Mouse (Mus musculus) hindbrain, embryonic 11.5 days (tissue): Measurements from ENCODE around the gene L3hypdh. TPM values are rescaled to one million over a fixed set of nuclear protein-coding genes. Genes with fewer than 3 reads are reported as not detected.
A peak's percentile ranks its signal among the peaks of the same experiment; 100 is the strongest.

ENCODE experiments used
- ATAC-seq: fragments of 200-750 bp; cut with Nextera tagmentation; 2 replicates; pipeline ENCODE4 v1.8.0; 2017; ENCODE audit warnings: mild to moderate bottlenecking, moderate TSS enrichment, moderate library complexity; ENCODE audit not compliant: low FRiP score
- DNase-seq: peaks from one replicate; pipeline ENCODE4 v3.0.0-alpha.2; 2015; ENCODE audit warnings: low spot score
- H3K27ac ChIP-seq: fragments of 300-500 bp; sonication (generic); 2 replicates; pipeline ENCODE4 v1.5.1; 2014; ENCODE audit warnings: mild to moderate bottlenecking, low read depth, low read length
- H3K27me3 ChIP-seq: fragments of 300-500 bp; sonication (generic); 2 replicates; pipeline ENCODE4 v1.6.1; 2014; ENCODE audit warnings: mild to moderate bottlenecking, low read length, moderate library complexity, mixed read lengths; ENCODE audit not compliant: control insufficient read depth, insufficient read depth
- H3K36me3 ChIP-seq: fragments of 300-500 bp; sonication (generic); 2 replicates; pipeline ENCODE4 v1.6.1; 2014; ENCODE audit warnings: mild to moderate bottlenecking, low read length, moderate library complexity, mixed read lengths; ENCODE audit not compliant: control insufficient read depth, insufficient read depth
- H3K4me1 ChIP-seq: fragments of 300-500 bp; sonication (generic); replicated peaks from 2 replicates; pipeline ENCODE4 v1.6.1; 2014; ENCODE audit warnings: low read length, mixed read lengths; ENCODE audit not compliant: control insufficient read depth, insufficient read depth
- H3K4me2 ChIP-seq: fragments of 300-500 bp; sonication (generic); replicated peaks from 2 replicates; pipeline ENCODE4 v1.6.1; 2014; ENCODE audit warnings: mild to moderate bottlenecking, low read depth, low read length
- H3K4me3 ChIP-seq: fragments of 300-500 bp; sonication (generic); 2 replicates; pipeline ENCODE4 v1.5.1; 2014; ENCODE audit warnings: low read depth, low read length
- H3K9ac ChIP-seq: fragments of 300-500 bp; sonication (generic); 2 replicates; pipeline ENCODE4 v1.6.1; 2014; ENCODE audit warnings: low read depth, low read length
- H3K9me3 ChIP-seq: fragments of 300-500 bp; sonication (generic); 2 replicates; pipeline ENCODE4 v1.6.1; 2016; ENCODE audit warnings: low read length; ENCODE audit not compliant: control insufficient read depth
- WGBS: fragments of 180-500 bp; shearing (Covaris S2); extraction: QIAGEN DNeasy Blood & Tissue Kit; methylation state at CpG from one replicate; pipeline ENCODE4 v1.1.7; 2014; 5-methylcytosine and 5-hydroxymethylcytosine counted together
- polyA plus RNA-seq: library from polyadenylated mRNA; unstranded; fragments of >200 nt; fragmentation: Nextera tagmentation; extraction: Ambion mirVana; gene quantifications from 2 replicates; pipeline ENCODE4 v1.2.1, GENCODE M21; 2014

L3hypdh gene
- polyA plus RNA-seq, 1 experiment from 2014 or later, result 11.2 TPM

- H3K4me1 ChIP-seq, result no peaks in the 10 kb centered on the region
- WGBS, result 14% methylated on average over 2 of the region's 2 CpGs
- H3K27ac ChIP-seq, result no peak overlapping the region
- H3K4me3 ChIP-seq, result no peak overlapping the region
- H3K4me2 ChIP-seq, result no peak overlapping the region
- no peaks in the 10 kb centered on the region for H3K9me3 ChIP-seq
- no peaks in the 10 kb centered on the region for H3K36me3 ChIP-seq
- ATAC-seq (no peak), DNase-seq (peak; percentile 15)
- H3K27me3 ChIP-seq, result no peaks in the 10 kb centered on the region
- no peak overlapping the region for H3K9ac ChIP-seq
These were observed 37.7 kb downstream of the L3hypdh start for GRCm38 (mm10) chr12:72047513-72047912.

- ATAC-seq (no peak), DNase-seq (no peak)
- no peak overlapping the region for H3K4me3 ChIP-seq
- no peak overlapping the region for H3K4me2 ChIP-seq
- H3K27me3 ChIP-seq, result no peaks in the 10 kb centered on the region
- H3K27ac ChIP-seq, result no peak overlapping the region
- no peaks in the 10 kb centered on the region for H3K4me1 ChIP-seq
- no peak overlapping the region for H3K9ac ChIP-seq
- no peaks in the 10 kb centered on the region for H3K36me3 ChIP-seq
- WGBS, result 98% methylated on average over 3 of the region's 3 CpGs
- H3K9me3 ChIP-seq, result no peaks in the 10 kb centered on the region
These were observed 44.0 kb downstream of the L3hypdh start for GRCm38 (mm10) chr12:72041238-72041637.

GRCm38 (mm10) chr12:72039501-72039900 is 45.7 kb downstream of the L3hypdh start:
- no peaks in the 10 kb centered on the region for H3K27me3 ChIP-seq
- H3K27ac ChIP-seq, result no peak overlapping the region
- no peak overlapping the region for H3K4me3 ChIP-seq
- ATAC-seq, result no peak
- no peak for DNase-seq
- H3K9ac ChIP-seq, result no peak overlapping the region
- H3K36me3 ChIP-seq, result no peaks in the 10 kb centered on the region
- H3K4me2 ChIP-seq, result no peak overlapping the region
- H3K4me1 ChIP-seq, result no peaks in the 10 kb centered on the region
- 81% methylated on average over 8 of the region's 8 CpGs for WGBS
- no peaks in the 10 kb centered on the region for H3K9me3 ChIP-seq

- DNase-seq, result no peak
- no peak overlapping the region for H3K27ac ChIP-seq
- H3K4me1 ChIP-seq, result no peaks in the 10 kb centered on the region
- H3K36me3 ChIP-seq, result no peaks in the 10 kb centered on the region
- WGBS, result 61% methylated on average over 2 of the region's 2 CpGs
- no peak overlapping the region for H3K4me3 ChIP-seq
- no peaks in the 10 kb centered on the region for H3K9me3 ChIP-seq
- H3K27me3 ChIP-seq, result no peaks in the 10 kb centered on the region
- H3K9ac ChIP-seq, result no peak overlapping the region
- ATAC-seq, result no peak
- no peak overlapping the region for H3K4me2 ChIP-seq
These were observed 46.4 kb downstream of the L3hypdh start for GRCm38 (mm10) chr12:72038866-72039265.

GRCm38 (mm10) chr12:72037049-72037448 is 48.2 kb downstream of the L3hypdh start:
- H3K9me3 ChIP-seq, result no peaks in the 10 kb centered on the region
- no peak overlapping the region for H3K4me3 ChIP-seq
- H3K27me3 ChIP-seq, result no peaks in the 10 kb centered on the region
- DNase-seq (no peak), ATAC-seq (no peak)
- WGBS, result 89% methylated on average over 6 of the region's 6 CpGs
- H3K4me1 ChIP-seq, result no peaks in the 10 kb centered on the region
- no peak overlapping the region for H3K4me2 ChIP-seq
- H3K9ac ChIP-seq, result no peak overlapping the region
- no peak overlapping the region for H3K27ac ChIP-seq
- no peaks in the 10 kb centered on the region for H3K36me3 ChIP-seq

GRCm38 (mm10) chr12:72036097-72036661 is 49.1 kb downstream of the L3hypdh start:
- Histone ChIP-seq H3K27ac (no peak overlapping the region), H3K4me2 (no peak overlapping the region), H3K9ac (no peak overlapping the region), H3K27me3 (no peaks in the 10 kb centered on the region), H3K9me3 (no peaks in the 10 kb centered on the region), H3K4me1 (no peaks in the 10 kb centered on the region), H3K4me3 (no peak overlapping the region), H3K36me3 (no peaks in the 10 kb centered on the region)
- DNase-seq (no peak), ATAC-seq (no peak)
- WGBS, result 78% methylated on average over 9 of the region's 9 CpGs

- no peak for ATAC-seq
- Histone ChIP-seq H3K27me3 (no peaks in the 10 kb centered on the region; the same call in 1 of the 2 replicates), H3K4me3 (no peak overlapping the region), H3K36me3 (no peaks in the 10 kb centered on the region), H3K4me1 (no peaks in the 10 kb centered on the region), H3K9ac (no peak overlapping the region), H3K27ac (no peak overlapping the region), H3K4me2 (no peak overlapping the region), H3K9me3 (no peaks in the 10 kb centered on the region)
- 77% methylated on average over 6 of the region's 6 CpGs for WGBS
- no peak for DNase-seq
These were observed 53.4 kb downstream of the L3hypdh start for GRCm38 (mm10) chr12:72031794-72032193.

- no peak overlapping the region for H3K4me2 ChIP-seq
- 92% methylated on average over 5 of the region's 5 CpGs for WGBS
- H3K9ac ChIP-seq, result no peak overlapping the region
- no peaks in the 10 kb centered on the region for H3K4me1 ChIP-seq
- H3K36me3 ChIP-seq, result no peaks in the 10 kb centered on the region
- H3K27ac ChIP-seq, result no peak overlapping the region
- no peak for DNase-seq
- H3K27me3 ChIP-seq, result no peaks in the 10 kb centered on the region; the same call in 1 of the 2 replicates
- H3K4me3 ChIP-seq, result no peak overlapping the region
- H3K9me3 ChIP-seq, result no peaks in the 10 kb centered on the region
- no peak for ATAC-seq
These were observed 54.1 kb downstream of the L3hypdh start for GRCm38 (mm10) chr12:72031171-72031570.

GRCm38 (mm10) chr12:72025275-72025795 is 59.9 kb downstream of the L3hypdh start:
- Histone ChIP-seq H3K4me1 (0 out of 2 replicates have a peak, but pooled peaks cover 2% of the 10 kb centered on the region), H3K9ac (no peak overlapping the region), H3K27ac (no peak overlapping the region), H3K9me3 (no peaks in the 10 kb centered on the region), H3K4me2 (no peak overlapping the region), H3K36me3 (no peaks in the 10 kb centered on the region), H3K4me3 (no peak overlapping the region), H3K27me3 (no peaks in the 10 kb centered on the region; the same call in 1 of the 2 replicates)
- DNase-seq (peak; percentile 15), ATAC-seq (no peak)
- WGBS, result 14% methylated on average over 6 of the region's 6 CpGs
